Mouse (Mus musculus): Measurements from ENCODE around the gene Socs3. TPM values are rescaled to one million over a fixed set of nuclear protein-coding genes. Genes with fewer than 3 reads are reported as not detected.

Socs3 gene
- polyA plus RNA-seq, 1 experiment = 6.6 TPM

DNA sequence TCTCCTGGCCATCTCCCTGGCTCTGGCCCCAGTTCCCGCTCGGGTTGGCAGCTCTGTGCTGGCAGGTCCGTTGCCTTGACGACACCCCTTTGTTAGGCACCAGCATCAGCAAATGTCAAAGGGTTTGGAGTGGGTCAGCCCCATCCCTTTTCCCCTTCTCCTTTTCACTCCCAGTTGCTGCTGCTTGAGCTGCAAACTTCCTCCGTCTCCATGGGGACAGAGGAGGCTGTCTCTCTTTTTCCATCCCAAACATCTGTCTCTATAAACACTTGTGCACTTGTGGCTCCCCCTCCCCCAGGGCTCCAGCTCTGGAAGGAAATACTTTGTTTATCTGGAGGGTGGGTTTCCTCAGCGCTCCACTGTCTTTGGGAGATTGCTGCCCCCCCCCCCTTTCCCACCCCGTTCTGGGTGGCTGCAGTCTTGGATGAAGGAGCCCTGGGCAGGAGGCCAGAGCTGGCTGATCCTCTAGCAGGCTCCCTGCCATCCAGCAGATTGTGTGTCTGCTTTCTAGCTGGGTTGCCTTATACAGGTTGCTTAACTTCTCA lies 30.0 kb downstream of the Socs3 start:
- H3K4me3 ChIP-seq (ENCODE audit: insufficient read depth, low read depth, low read length) = no peak overlapping the region
- H3K4me1 ChIP-seq (ENCODE audit: control insufficient read depth, insufficient read depth, insufficient read length, low read length) = peaks cover 20% of the 10 kb centered on the region
- H3K27ac ChIP-seq (replicated peaks; ENCODE audit: low read depth, low read length) = 0 out of 2 replicates have a peak overlapping the region, but pooled peaks have one; percentile 18

GRCm38 (mm10) chr11:117939004-117939730 lies 30.7 kb downstream of the Socs3 start:
- Histone ChIP-seq H3K4me1 (ENCODE audit: control insufficient read depth, insufficient read depth, insufficient read length, low read length) (peaks cover 24% of the 10 kb centered on the region), H3K4me3 (ENCODE audit: insufficient read depth, low read depth, low read length) (no peak overlapping the region), H3K27ac (replicated peaks; ENCODE audit: low read depth, low read length) (0 out of 2 replicates have a peak overlapping the region, but pooled peaks have one; percentile 18)

DNA sequence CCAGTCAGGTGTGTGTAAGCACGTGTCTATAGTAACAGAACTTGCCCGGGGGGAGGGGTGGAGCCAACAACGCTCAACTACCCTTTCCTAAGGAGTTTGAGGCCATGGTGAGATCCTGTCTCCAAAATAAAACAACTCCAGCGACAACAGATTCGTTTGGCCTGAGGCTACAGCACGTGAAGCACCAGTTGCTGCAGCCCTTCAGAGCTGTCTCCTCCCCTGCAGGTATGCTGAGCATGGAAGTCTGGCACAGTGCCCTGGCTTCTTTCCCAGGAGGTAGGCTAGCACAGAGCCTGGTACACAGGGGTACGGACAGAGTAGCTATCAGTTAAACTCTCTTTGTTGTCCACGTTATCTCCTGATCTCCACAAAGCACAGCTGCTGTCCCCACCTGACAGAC lies 33.6 kb downstream of the Socs3 start:
- peaks cover 28% of the 10 kb centered on the region for H3K4me1 ChIP-seq (ENCODE audit: control insufficient read depth, insufficient read depth, insufficient read length, low read length)
- peak overlapping the region; percentile 56 for H3K27ac ChIP-seq (replicated peaks; ENCODE audit: low read depth, low read length)
- H3K4me3 ChIP-seq (ENCODE audit: insufficient read depth, low read depth, low read length) = no peak overlapping the region

- Histone ChIP-seq H3K4me1 (ENCODE audit: control insufficient read depth, insufficient read depth, insufficient read length, low read length) (peaks cover 27% of the 10 kb centered on the region), H3K4me3 (ENCODE audit: insufficient read depth, low read depth, low read length) (no peak overlapping the region), H3K27ac (replicated peaks; ENCODE audit: low read depth, low read length) (peak overlapping the region; percentile 56)
Measured at GRCm38 (mm10) chr11:117935616-117936015, 34.2 kb downstream of the Socs3 start.

- Histone ChIP-seq H3K27ac (replicated peaks; ENCODE audit: low read depth, low read length) (peak overlapping the region; percentile 53), H3K4me3 (ENCODE audit: insufficient read depth, low read depth, low read length) (no peak overlapping the region), H3K4me1 (ENCODE audit: control insufficient read depth, insufficient read depth, insufficient read length, low read length) (peaks cover 22% of the 10 kb centered on the region)
Measured at GRCm38 (mm10) chr11:117934576-117935368, 35.1 kb downstream of the Socs3 start.

GRCm38 (mm10) chr11:117934168-117934567 lies 35.7 kb downstream of the Socs3 start:
- Histone ChIP-seq H3K4me3 (ENCODE audit: insufficient read depth, low read depth, low read length) (no peak overlapping the region), H3K27ac (replicated peaks; ENCODE audit: low read depth, low read length) (no peak overlapping the region), H3K4me1 (ENCODE audit: control insufficient read depth, insufficient read depth, insufficient read length, low read length) (peaks cover 19% of the 10 kb centered on the region)

DNA sequence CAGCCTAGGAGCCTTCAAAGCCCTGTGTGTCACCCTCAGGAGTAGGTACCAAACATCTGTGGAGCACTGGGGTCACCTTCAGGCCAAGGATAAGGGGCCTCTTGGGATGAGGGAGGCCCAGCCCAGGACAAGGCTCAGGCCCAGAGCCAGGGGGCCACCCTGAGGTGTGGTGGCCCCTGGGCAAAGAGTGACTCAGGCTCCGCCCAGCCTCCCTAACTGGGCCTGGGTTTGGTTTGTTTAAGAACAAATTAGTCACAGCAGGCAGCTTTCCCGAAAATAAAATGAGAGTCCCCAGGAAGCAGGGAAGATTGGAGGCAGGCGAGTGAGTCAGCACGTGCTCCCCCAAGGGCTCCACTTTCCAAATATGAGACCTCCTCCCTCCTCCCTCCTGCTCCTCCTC lies 37.7 kb downstream of the Socs3 start:
- H3K27ac ChIP-seq (replicated peaks; ENCODE audit: low read depth, low read length) = no peak overlapping the region
- no peak overlapping the region for H3K4me3 ChIP-seq (ENCODE audit: insufficient read depth, low read depth, low read length)
- peaks cover 19% of the 10 kb centered on the region for H3K4me1 ChIP-seq (ENCODE audit: control insufficient read depth, insufficient read depth, insufficient read length, low read length)

DNA sequence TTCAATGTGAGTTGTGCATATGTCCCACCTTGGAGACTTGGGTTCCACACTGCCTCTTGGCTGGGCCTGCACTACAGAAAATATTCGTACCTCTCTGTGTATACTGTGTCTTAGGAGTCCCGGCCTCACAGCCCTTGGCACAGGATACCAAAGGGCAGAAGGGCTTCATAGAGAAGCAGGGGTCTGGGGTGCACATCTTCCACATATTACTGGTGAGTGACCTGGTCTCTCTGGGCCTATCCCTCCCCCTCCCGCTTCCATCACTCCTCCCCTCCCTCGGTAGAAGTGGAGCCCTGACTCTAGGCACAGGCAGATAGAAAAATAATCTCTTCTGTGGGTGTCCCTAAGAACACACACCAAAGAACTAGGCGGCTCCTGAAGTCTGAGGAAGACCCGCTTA lies 38.3 kb downstream of the Socs3 start:
- H3K4me3 ChIP-seq (ENCODE audit: insufficient read depth, low read depth, low read length) = no peak overlapping the region
- H3K27ac ChIP-seq (replicated peaks; ENCODE audit: low read depth, low read length) = no peak overlapping the region
- H3K4me1 ChIP-seq (ENCODE audit: control insufficient read depth, insufficient read depth, insufficient read length, low read length) = peaks cover 19% of the 10 kb centered on the region

DNA sequence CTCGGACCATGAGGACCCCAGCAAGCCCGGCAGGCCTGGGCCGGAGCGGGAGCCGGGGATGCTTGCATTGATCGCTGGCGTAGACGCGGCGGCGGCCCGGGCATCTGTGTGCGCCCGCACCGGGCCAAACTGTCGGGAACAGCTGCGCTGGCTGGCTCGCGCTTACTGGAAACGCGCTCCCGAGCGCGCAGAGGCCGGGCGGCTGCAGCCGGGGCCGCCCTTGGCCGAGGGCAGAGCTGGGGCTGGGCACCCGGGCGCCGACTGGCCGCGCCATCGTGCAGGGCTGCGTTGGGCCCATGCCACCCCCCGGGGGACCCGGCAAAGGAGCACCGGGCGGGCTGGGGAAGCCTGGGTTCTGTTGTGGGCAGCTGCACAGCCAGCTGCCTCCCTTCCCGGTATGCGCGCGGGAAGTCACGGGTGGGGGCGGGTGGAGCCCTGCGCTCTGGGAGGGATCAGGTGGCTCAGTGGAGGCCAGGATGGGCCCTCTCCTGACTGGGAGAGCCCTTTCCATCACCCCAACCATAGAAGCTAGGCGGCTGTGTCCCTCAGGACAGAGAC lies 39.0 kb downstream of the Socs3 start:
- no peak overlapping the region for H3K27ac ChIP-seq (replicated peaks; ENCODE audit: low read depth, low read length)
- H3K4me1 ChIP-seq (ENCODE audit: control insufficient read depth, insufficient read depth, insufficient read length, low read length) = peaks cover 13% of the 10 kb centered on the region
- H3K4me3 ChIP-seq (ENCODE audit: insufficient read depth, low read depth, low read length) = peak overlapping the region; percentile 45

- H3K4me1 ChIP-seq (ENCODE audit: control insufficient read depth, insufficient read depth, insufficient read length, low read length) = no peaks in the 10 kb centered on the region
- no peak overlapping the region for H3K27ac ChIP-seq (replicated peaks; ENCODE audit: low read depth, low read length)
- no peak overlapping the region for H3K4me3 ChIP-seq (ENCODE audit: insufficient read depth, low read depth, low read length)
Measured at GRCm38 (mm10) chr11:117925541-117925940, 44.3 kb downstream of the Socs3 start.

DNA sequence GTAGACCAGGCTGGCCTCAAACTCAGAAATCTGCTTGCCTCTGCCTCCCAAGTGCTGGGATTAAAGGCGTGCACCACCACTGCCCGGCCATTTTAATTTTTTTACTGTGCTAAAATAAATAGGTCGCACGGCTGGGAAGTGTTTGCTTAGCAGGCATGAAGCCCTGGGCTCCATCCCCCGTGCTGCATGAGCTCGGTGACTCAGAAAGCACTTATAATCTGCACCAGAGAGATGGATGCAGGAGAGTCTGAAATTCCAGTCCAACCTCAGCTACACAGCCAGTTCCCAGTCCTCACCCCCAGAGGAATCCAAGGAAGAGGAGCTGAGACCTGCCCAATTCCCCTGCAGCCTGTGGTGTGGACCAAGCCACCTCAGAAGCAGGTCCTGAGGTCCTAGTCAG lies 45.4 kb downstream of the Socs3 start:
- Histone ChIP-seq H3K4me3 (ENCODE audit: insufficient read depth, low read depth, low read length) (no peak overlapping the region), H3K4me1 (ENCODE audit: control insufficient read depth, insufficient read depth, insufficient read length, low read length) (no peaks in the 10 kb centered on the region), H3K27ac (replicated peaks; ENCODE audit: low read depth, low read length) (no peak overlapping the region)

- Histone ChIP-seq H3K27ac (replicated peaks; ENCODE audit: low read depth, low read length) (no peak overlapping the region), H3K4me1 (ENCODE audit: control insufficient read depth, insufficient read depth, insufficient read length, low read length) (no peaks in the 10 kb centered on the region), H3K4me3 (ENCODE audit: insufficient read depth, low read depth, low read length) (no peak overlapping the region)
Measured at GRCm38 (mm10) chr11:117923279-117923678, 46.6 kb downstream of the Socs3 start.

DNA sequence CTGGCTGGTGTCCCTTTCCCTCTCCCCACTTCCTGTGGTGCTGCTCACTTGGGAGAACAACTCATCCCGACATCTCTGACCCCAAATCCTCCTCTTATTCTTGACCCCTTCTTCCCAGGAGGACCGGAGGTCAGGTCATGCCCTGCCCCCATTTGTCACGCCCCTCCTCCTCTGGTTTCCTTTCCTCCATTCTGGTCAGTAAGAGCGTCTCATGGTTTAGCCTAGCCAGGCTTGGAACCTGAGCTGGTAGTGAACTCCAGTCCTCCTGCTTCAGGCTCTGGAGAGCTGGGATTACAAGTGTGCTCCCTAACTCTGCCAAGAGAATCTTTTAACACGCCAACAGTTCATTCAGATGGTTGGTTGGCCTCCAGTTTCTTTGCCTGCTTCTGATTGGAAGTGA lies 50.6 kb downstream of the Socs3 start:
- Histone ChIP-seq H3K4me1 (ENCODE audit: control insufficient read depth, insufficient read depth, insufficient read length, low read length) (no peaks in the 10 kb centered on the region), H3K27ac (replicated peaks; ENCODE audit: low read depth, low read length) (no peak overlapping the region), H3K4me3 (ENCODE audit: insufficient read depth, low read depth, low read length) (no peak overlapping the region)

- Histone ChIP-seq H3K4me1 (ENCODE audit: control insufficient read depth, insufficient read depth, insufficient read length, low read length) (no peaks in the 10 kb centered on the region), H3K4me3 (ENCODE audit: insufficient read depth, low read depth, low read length) (no peak overlapping the region), H3K27ac (replicated peaks; ENCODE audit: low read depth, low read length) (no peak overlapping the region)
Measured at GRCm38 (mm10) chr11:117918541-117918940, 51.3 kb downstream of the Socs3 start.
